Mouse (Mus musculus): Measurements from ENCODE around the gene Hoxd11.

Gene Hoxd11

DNA sequence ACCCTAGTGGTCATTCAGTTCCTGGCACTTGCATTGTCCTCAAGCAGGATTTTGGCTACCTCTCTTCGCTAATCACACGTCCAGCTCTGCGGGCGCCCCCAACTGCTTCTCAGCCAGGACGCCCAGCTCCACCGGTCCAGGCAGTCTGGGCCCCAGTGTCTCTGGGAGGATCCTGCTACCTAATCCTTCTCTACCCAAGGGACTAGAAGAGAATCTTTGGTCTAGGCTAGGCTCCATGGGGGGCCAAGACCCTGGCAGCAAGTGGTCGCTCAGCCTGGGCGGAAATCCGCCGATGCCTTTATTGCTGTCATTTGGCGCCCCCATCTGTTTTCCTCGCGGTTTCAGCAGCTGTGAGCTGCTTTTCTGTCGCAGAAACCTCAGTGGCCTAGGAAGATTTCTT is 17.7 kb upstream of the Hoxd11 start:
- in situ Hi-C loops (cut with MboI, MseI) = loop anchor here (10.0 to 25.0 kb wide), 3 partner anchors 367 to 1074 kb away; partner anchors contain the start of gene Chrna1

DNA sequence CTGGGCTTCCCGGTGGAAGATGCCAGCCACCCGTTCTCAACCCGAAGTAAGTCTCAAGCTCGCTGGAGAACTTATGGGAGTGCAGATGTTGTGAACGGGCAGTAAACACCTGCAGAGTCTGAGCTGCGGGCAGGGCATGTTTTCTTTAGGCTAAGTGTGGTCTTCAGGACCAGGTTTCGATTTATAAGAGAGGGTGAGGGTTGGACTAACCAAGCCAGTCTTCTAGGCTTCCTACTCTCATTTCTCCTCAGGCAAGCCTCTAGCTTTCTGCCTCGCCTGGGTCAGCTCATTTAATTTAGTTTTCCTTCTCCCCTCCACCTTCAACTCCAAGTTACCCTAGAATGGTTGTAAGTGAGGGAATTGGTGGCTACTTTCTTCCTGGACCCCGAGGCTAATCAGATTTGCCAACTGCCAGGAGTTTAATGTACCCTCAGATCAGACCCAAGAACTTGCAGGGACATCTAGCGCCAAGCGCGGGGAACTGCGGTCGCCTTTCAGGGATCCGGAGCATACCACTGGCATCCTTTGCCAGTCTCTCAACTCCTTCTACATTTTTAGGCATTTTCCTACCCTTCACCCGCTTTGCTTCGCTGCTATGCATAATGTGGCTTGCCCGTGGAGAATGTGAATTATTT is 15.9 kb upstream of the Hoxd11 start:
- in situ Hi-C loops (cut with MboI, MseI) = loop anchor here (10.0 to 25.0 kb wide), 3 partner anchors 369 to 1076 kb away; partner anchors contain the start of gene Chrna1

DNA sequence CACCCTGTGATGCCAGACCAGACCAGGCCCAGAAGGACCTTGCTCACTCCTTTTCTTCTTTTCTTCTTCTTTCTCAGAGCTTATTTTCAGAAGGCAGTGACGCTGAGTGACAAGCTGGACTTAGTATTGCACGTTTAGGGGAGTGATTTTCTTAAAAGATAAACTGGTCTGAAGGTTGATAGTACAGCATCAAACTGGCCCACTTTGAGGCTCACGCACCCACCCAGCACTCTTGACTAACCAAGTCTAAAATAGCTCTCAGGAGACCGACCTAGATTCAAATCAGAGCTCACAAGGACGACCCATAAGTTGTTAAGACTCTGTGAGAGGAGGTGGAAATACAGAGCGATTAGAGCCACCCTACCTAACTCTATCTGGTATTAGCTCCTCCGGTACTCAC is 12.9 kb upstream of the Hoxd11 start:
- in situ Hi-C loops (cut with MboI, MseI) = loop anchor here (10.0 to 25.0 kb wide), 3 partner anchors 372 to 1079 kb away; partner anchors contain the start of gene Chrna1

DNA sequence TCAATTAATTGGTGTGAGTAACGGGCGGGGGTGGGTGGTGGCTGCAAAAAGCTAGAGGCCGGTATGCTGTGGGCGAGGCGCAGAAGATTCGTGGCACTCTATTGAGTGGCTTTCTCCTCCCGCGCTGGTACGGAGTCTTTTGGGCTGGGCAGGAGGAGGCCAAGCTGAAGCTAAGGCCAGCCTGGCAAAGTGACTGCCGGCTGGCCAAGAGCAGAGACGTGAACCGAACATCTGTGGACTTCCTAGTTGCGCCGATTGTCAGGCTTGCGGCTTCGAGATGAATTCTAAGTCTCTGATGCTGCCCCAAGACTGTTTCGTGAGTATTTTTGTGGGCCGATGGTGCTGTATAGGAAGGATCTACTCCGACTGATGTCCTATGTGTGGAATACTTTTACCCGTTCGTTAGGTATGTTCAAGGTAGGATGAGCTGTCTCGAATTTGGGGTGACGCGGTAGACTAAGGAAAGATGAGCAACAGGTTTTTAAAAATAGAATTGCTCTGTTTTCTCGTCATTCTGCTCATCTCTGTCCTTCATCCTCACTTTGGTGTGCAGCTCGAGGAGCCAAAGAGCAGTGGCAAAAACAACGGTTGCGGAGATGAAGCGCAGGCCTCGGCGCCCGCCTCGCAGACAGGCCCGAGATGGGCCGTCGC is 12.0 kb upstream of the Hoxd11 start:
- in situ Hi-C loops (cut with MboI, MseI) = loop anchor here (10.0 to 25.0 kb wide), 3 partner anchors 373 to 1080 kb away; partner anchors contain the start of gene Chrna1

DNA sequence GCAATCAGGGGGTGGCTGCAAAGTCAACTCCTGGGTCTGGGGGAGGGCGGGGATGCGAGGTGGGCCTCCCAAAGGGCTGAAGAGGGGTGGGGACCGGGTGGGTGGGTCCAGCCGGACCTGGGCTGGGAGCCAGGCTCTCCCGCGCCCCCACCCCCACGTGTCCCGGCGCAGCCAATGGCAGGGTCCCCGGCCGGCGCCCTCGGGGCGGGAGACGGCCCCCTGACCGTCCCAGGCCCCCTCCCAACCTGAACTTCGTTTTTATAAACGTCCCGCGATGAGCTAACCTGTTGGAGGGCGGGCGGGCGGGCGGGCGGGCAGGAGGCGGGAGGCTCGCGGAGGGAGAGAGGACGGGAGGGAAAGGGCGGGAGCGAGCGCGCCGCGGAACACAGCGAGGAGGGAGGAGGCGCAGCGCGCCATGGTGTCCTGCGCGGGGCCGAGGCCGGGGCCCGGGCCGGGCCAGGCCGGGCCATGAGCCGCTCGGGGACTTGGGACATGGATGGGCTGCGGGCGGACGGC is 11.5 kb upstream of the Hoxd11 start, which contains the start of gene Hoxd13:
TSS of gene Hoxd13 (plus strand) at position 469 of the 516 bp plus-strand sequence.
- in situ Hi-C loops (cut with MboI, MseI) = loop anchor here (10.0 to 25.0 kb wide), 3 partner anchors 373 to 1081 kb away; partner anchors contain the start of gene Chrna1

DNA sequence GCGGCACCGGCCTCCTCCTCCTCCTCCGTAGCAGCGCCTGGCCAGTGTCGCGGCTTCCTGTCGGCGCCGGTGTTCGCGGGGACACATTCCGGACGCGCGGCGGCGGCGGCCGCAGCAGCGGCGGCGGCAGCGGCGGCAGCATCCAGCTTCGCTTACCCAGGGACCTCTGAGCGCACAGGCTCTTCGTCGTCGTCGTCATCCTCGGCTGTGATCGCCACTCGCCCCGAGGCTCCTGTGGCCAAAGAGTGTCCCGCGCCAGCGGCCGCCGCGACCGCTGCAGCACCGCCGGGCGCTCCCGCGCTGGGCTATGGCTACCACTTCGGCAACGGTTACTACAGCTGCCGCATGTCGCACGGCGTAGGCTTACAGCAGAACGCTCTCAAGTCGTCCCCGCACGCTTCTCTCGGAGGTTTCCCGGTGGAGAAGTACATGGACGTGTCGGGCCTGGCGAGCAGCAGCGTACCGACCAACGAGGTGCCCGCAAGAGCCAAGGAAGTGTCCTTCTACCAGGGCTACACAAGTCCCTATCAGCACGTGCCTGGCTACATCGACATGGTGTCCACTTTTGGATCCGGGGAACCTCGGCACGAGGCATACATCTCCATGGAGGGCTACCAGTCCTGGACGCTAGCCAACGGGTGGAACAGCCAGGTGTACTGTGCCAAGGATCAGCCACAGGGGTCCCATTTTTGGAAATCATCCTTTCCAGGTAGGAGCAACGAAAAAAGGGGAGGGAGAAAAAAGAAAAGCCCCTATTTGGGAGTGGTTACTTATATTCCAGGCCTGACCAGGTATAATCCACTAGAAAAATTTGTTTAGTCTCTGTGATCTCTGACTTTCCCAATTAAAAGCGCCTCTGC is 10.8 kb upstream of the Hoxd11 start:
- in situ Hi-C loops (cut with MboI, MseI) = loop anchor here (10.0 to 25.0 kb wide), 3 partner anchors 374 to 1081 kb away; partner anchors contain the start of gene Chrna1

DNA sequence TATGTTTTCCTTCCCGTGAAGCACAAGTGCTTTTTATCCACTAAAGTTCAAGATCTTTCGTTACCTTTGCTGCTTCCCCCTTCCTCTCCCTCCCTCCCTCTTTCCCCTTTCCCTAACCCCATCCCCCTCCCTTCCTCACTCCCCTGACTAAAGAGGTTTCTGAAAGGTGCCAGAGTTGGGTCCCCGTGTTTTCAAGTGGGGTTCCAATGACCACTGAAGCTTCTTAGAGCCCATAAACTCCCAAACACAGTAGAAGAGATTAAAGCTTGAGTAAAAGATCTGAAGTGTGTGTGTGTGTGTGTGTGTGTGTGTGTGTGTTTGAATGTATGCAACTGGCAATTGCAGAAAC is 10.2 kb upstream of the Hoxd11 start:
- in situ Hi-C loops (cut with MboI, MseI) = loop anchor here (10.0 to 25.0 kb wide), 3 partner anchors 374 to 1082 kb away; partner anchors contain the start of gene Chrna1

DNA sequence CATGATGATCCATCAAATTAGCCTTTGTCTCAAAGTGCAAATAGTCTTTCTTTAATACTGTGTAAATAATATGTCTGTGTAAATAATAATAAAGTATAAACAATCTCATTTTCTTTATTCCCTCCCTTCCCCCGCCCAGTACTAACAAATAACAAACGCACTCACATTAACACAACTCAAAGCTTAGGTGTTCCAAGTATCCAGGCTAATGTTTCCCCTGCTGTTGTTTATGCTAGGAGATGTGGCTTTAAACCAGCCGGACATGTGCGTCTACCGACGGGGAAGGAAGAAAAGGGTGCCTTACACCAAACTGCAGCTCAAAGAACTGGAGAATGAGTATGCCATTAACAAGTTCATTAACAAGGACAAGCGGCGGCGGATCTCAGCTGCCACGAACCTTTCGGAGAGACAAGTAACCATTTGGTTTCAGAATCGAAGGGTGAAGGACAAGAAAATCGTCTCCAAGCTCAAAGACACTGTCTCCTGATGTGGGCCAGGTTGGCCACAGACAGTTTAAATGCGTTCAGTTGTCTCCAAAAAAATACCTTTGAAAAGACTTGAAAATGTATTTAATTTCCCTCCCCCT is 9.6 kb upstream of the Hoxd11 start:
- in situ Hi-C loops (cut with MboI, MseI) = loop anchor here (10.0 to 25.0 kb wide), 3 partner anchors 375 to 1082 kb away; partner anchors contain the start of gene Chrna1

DNA sequence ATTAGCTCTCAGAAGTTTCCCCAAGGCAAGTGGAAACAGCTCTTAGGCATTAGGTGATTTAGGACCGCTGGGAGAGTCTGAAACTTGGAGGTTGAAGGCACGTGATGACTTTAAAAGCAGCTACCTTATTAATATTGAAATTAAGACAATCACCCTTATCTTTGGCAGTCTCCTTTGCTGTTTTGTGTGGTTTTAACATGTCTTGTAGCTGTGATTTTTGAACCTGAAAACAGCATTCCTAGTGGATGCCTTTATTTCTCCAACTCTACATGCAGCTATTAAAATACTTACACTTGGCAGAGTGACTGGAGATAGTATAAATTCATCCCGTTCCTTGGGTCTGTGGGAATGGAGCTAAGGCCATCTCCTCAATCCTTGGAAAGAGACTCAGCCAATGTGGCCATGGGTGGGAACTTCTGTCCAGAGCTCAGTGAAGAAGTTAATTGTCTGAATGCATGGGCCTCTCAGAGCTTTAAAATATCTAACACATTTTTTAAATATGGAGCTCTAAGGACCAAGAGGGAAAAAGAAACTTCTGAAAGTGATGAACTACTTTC is 8.6 kb upstream of the Hoxd11 start:
- in situ Hi-C loops (cut with MboI, MseI) = loop anchor here (25.0 kb wide), 2 partner anchors 708 to 1083 kb away; partner anchors contain the start of gene Chrna1

DNA sequence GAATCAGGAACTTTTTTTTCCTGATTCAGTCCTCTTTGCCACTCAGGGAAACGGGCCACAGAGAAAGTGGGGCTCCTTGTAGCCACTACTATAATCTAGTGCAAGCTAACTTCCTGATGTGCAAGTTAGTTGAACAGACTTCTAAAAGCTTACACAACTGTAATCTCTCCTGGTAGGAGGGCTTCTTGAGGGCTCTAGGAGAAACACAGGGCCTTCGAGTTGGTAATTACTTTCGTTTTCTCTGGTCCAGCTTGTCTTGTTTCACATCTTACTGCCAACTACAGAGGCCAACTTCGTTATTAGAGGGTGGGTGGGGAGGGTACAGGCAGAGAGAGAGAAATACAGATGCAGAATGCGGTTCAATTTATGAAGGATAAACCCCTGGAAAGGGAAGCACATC is 7.5 kb upstream of the Hoxd11 start:
- in situ Hi-C loops (cut with MboI, MseI) = loop anchor here (25.0 kb wide), 2 partner anchors 710 to 1085 kb away; partner anchors contain the start of gene Chrna1

DNA sequence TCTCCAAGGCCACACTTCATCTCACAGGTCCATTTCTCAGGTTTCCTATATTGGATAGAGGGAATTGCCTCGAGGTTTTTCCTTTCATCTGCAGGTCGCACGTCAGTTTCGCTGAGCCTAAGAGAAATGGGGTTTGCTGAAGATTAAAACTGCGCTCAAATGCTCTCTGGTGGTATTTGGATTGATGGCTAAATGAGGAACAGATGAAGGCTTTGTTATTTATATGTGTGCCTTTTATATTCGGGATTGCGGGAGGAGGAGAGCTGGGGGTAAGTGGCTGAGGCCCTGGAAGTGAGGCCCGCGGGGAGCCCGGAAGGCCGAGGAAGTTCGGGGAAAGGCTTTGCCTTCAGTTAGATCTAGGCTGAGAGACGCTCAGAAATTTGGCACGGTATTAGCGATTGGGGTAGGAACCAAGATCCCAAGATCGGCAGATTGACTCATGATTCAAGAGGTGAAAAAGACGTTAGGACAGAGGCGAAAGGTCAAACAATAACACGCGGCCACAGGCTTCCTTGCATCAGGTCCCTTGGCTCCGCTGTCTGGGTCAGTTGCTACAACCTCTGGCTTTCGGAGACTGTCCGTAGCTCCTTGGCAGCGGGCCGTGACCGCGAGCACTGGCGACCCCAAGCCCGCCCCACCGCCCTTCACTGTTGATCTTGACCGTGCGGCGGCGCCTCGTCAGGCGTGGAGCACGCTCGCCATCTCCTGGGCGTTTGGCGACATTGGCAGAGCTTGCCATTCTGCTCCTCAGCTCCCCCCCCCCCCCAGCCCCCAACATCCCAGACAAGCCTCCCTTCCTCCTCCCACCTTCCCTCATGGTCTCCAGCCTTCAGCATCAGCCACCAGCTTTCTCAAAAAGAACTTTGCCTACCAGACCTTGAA is 6.6 kb upstream of the Hoxd11 start:
- in situ Hi-C loops (cut with MboI, MseI) = loop anchor here (25.0 kb wide), 2 partner anchors 710 to 1085 kb away; partner anchors contain the start of gene Chrna1

DNA sequence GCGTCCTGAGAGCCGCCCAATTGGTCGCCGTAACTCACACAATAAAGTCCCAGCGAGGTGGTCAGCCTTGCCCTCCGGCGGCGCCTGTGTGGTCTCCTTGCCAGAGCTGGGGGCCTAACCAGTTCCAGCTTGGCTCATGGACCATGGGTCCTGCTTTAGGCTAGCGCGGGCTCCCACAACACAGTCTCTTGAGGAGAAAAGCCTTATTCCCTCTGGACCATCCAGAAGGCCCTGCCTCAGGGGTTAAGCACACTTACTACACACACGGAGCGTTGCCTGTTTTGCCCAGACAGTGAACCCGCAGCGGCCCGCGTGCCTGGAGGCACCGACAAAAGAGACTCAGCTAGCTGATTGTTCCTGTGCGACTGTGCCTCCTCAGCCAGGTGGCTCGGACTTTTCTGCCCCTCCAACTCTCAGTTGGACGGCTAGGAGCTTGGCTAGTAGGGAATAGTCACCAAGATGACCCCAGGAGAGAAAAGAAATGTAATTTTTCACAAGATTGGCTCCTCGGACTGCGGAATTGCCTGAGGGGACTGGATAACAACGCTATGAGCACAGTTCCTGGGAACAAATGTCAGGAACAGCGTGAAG is 5.4 kb upstream of the Hoxd11 start:
- in situ Hi-C loops (cut with MboI, MseI) = loop anchor here (25.0 kb wide), 2 partner anchors 712 to 1087 kb away; partner anchors contain the start of gene Chrna1

DNA sequence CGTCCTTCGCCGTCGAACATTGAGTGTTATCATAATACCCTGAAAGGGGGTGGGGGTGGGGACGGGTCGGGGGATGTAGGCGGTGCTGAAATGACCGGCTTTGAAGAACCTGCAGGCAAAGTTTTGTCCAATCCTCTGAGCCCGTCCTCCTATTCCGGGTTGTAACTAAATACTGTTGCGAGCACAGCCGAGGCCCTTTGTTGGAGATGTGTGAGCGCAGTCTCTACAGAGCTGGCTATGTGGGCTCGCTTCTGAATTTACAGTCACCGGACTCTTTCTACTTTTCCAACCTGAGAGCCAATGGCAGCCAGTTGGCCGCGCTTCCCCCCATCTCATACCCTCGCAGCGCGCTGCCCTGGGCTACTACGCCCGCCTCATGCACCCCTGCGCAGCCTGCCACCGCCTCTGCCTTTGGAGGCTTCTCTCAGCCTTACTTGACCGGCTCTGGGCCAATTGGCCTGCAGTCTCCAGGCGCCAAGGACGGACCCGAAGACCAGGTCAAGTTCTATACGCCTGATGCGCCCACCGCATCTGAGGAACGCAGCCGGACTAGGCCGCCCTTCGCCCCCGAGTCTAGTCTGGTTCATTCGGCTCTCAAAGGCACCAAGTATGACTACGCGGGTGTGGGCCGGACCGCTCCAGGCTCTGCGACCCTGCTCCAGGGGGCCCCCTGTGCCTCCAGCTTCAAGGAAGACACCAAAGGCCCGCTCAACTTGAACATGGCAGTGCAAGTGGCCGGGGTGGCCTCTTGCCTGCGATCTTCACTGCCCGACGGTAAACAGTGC is 4.3 kb upstream of the Hoxd11 start, which contains the start of gene Hoxd12:
TSS of gene Hoxd12 (plus strand) at position 133 of the 785 bp plus-strand sequence.
- in situ Hi-C loops (cut with MboI, MseI) = loop anchor here (25.0 kb wide), 3 partner anchors 713 to 1088 kb away; partner anchors contain the start of gene Chrna1

DNA sequence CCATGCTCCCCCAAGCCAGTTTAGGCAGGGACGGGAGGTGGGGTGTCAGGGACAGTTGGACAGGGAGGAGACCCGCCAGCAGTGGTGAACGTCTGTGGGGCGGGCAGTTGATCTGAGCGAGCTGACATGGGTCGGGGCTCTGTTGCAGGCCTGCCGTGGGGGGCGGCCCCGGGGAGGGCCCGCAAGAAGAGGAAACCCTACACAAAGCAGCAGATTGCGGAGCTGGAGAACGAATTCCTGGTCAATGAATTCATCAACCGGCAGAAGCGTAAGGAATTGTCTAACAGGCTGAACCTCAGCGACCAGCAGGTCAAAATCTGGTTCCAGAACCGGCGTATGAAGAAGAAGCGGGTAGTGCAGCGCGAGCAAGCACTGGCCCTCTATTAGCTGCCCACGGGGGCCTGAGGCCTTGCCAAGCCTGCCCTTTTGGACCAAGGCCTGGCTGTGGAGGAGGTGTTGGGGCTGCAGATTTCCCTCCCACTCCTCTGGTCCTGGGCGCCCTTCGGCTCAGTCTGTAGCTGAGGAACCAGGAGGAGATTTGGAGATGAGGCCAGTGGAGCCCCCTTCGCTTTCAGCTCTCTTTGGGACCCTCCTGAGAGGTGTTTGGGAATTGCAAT is 3.6 kb upstream of the Hoxd11 start:
- in situ Hi-C loops (cut with MboI, MseI) = loop anchor here (25.0 kb wide), 1 partner anchor 912 kb away; no protein-coding TSS in a partner anchor

DNA sequence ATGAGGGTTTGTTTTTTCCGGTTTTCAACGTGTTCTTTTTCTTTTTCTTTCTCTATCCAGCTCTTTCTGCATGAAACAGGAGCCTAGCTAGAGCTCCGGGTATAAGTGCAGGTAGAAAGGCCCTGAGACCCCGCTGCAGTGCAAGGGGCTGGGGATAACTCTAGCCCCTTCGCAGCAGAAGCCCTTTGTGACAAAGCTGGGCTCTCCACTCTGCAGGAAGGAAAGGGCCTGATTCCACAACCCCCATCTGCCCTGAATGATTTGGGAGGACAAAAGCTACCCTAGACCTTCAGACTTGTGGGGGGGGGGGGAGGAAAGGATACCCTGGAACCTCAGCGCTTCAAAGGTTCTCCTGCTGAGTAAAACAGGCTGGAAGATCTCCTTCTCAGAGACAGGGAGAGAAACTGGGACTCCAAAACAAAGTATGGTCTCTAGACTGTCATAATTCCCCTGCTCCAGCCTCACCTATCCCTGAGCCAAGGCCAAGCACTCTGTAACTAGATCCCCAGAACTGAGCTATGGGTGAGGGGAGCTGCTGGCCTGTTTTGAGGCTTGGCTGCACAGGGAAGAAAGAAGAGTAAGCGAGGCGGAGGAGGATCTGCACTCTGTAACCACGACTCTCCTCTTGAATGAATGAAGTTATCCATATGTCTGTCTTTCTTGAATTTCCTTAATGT is 2.8 kb upstream of the Hoxd11 start:
- in situ Hi-C loops (cut with MboI, MseI) = loop anchor here (25.0 kb wide), 1 partner anchor 911 kb away; no protein-coding TSS in a partner anchor

DNA sequence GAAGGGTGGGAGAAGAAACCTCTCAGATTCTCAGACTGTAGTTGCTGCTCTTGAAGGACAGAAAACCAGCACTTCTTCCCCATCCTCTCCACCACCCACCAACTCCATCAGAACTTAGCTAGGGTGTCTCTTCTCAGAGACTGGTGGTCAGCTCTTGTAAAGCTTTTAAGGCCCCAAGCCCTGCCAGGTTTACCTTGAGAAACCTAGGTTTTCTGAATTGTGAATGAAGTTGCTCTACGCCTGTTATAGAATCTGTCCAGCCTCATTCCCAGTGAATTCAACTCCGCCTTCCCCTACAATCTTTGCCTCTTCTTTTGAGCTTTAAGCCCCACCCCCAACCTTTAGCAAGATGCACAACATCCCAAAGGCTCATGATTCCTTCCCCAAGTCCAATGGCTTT is 2.3 kb upstream of the Hoxd11 start:
- in situ Hi-C loops (cut with MboI, MseI) = loop anchor here (25.0 kb wide), 1 partner anchor 910 kb away; no protein-coding TSS in a partner anchor

DNA sequence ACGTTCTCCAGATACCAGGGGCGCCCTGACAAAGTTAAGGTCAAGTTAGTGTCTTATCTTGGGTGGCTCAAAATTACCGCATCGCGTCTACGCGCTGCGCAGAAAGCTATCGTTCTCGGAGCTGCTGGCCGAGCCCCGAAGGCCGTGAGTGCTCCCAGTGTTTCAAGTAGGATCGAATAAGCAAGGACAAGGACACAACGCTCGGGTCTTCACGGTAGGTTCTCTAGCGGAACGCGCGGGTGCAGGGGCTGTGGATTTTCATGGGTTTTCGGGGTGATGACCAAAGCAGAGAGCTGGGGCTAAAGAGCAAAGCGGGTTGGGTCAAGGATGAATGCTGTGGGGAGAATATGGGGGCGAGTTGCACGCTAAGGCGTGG is 227 bp downstream of the Hoxd11 start:
- in situ Hi-C loops (cut with MboI, MseI) = loop anchor here (25.0 kb wide), 1 partner anchor 908 kb away; no protein-coding TSS in a partner anchor
